Mouse (Mus musculus): Measurements from ENCODE around the gene Cpxm2. TPM values are rescaled to one million over a fixed set of nuclear protein-coding genes. Genes with fewer than 3 reads are reported as not detected.

The Cpxm2 gene
- 10 to 100 TPM in 1 of 2 experiments, 1 to 10 TPM in 1; 5.2 to 17.2 TPM for total RNA-seq (2021)
- long read RNA-seq, experiment 1, transcript Cpxm2-201 (14 exons, 3,498 nt), result major isoform, 11 of 25 reads
- long read RNA-seq, experiment 1, partial matches to known transcripts, result 7 of 25 reads
- long read RNA-seq, experiment 1, other reads (novel, unspliced or antisense), result 7 of 25 reads
- long read RNA-seq, experiment 2, transcript Cpxm2-201 (14 exons, 3,498 nt), result major isoform, 11 of 14 reads
- long read RNA-seq, experiment 2, partial matches to known transcripts, result 1 of 14 reads
- long read RNA-seq, experiment 2, other reads (novel, unspliced or antisense), result 2 of 14 reads

DNA sequence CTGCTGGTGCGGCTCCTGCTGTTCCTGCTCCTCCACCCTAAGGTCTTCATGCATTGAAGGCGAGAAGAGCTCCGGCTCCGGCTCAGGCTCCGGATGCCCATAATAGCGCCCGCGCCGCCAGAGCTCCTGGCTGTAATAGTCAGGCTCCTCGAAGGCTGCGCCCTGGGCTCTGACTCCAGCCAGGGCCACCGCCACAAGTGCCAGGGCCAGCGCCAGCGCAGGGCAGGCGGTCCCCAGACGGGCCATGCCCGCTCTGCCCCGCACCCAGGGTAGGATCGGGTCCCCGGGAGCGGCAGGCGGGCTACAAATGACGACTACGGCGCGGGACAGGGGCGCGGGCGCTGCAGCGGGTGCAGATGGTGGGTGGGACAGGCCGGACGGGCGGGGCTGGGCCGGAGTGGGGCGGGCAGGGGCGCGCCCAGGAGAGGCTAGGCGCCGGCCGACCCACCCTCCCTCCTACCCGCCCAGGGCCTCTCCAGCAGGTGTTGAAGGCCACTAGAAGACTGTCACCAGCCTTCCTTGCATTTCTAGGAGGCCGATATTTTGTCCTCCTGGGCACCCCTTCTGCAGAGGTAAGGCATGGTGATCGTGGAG is at the start of gene Cpxm2:
Gene Cpxm2, minus strand, starts transcription at position 372 of the 594 bp plus-strand sequence.
- Histone ChIP-seq H3K4me3 (peak within 1 kb of the TSS; percentile 68), H3K27ac (peak within 1 kb of the TSS; percentile 70)
- no peak for TF ChIP-seq CTCF (IDR thresholded peaks at IDR 0.05)
- intact Hi-C loops (cut with DNase I), result loop anchor here (5.0 kb wide), 1 partner anchor 67 kb away; no protein-coding TSS in a partner anchor
- peak; percentile 62 for DNase-seq

GRCm38 (mm10) chr7:132204073-132204612 is 49.6 kb upstream of the Cpxm2 start:
- Histone ChIP-seq H3K4me3 (no peak overlapping the region), H3K27ac (no peak overlapping the region)
- TF ChIP-seq CTCF (IDR thresholded peaks at IDR 0.05), result no peak
- no peak for DNase-seq
- intact Hi-C loops (cut with DNase I), result no loop called here

- TF ChIP-seq CTCF (IDR thresholded peaks at IDR 0.05), result no peak
- DNase-seq, result no peak
- H3K4me3 ChIP-seq, result no peak overlapping the region
- intact Hi-C loops (cut with DNase I), result no loop called here
- no peak overlapping the region for H3K27ac ChIP-seq
Observed at GRCm38 (mm10) chr7:132199686-132200085, 45.1 kb upstream of the Cpxm2 start.

GRCm38 (mm10) chr7:132198806-132199205 is 44.3 kb upstream of the Cpxm2 start:
- Histone ChIP-seq H3K4me3 (no peak overlapping the region), H3K27ac (no peak overlapping the region)
- no peak for DNase-seq
- intact Hi-C loops (cut with DNase I), result no loop called here
- no peak for TF ChIP-seq CTCF (IDR thresholded peaks at IDR 0.05)

DNA sequence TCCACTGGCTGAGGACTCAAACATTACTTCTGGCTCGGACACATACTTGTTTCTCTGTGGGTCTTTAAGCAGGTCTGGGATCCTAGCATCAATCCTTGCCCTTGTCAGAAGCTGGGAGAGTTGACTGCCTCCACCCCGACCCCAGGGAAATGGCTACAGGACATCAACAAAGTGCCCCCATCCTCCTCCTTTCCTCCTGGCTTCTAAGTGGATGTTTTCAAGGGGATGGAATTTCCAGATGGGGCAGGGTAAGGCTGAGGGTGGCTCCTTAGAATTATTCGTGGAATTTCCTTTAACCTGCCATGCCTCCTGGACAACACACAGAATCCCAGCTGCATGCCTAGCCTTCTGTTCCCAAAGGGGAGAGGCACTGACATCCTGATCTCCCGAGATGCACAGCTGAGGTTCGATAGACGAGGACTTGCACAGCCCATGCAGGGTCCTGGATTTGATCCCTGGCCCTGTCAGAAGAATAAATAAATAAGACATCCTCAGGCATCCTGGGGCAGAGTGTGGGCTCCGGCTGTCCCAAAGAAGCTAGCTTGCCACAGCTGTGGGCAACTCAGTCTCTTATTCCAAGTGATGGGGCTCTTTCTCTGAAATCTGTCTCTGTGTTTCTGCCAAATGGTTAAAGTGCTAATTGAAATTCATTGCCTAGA is 43.4 kb upstream of the Cpxm2 start:
- DNase-seq, result no peak
- Histone ChIP-seq H3K27ac (0 out of 2 replicates have a peak overlapping the region, but pooled peaks have one; percentile 20), H3K4me3 (no peak overlapping the region)
- no peak for TF ChIP-seq CTCF (IDR thresholded peaks at IDR 0.05)
- intact Hi-C loops (cut with DNase I), result no loop called here

GRCm38 (mm10) chr7:132196581-132196980 is 42.0 kb upstream of the Cpxm2 start:
- no peak for TF ChIP-seq CTCF (IDR thresholded peaks at IDR 0.05)
- DNase-seq, result peak; percentile 54

GRCm38 (mm10) chr7:132193606-132194005 is 39.1 kb upstream of the Cpxm2 start:
- TF ChIP-seq CTCF (IDR thresholded peaks at IDR 0.05), result no peak
- no peak for DNase-seq
- H3K27ac ChIP-seq, result no peak overlapping the region
- no peak overlapping the region for H3K4me3 ChIP-seq
- intact Hi-C loops (cut with DNase I), result no loop called here

More at GRCm38 (mm10) chr7:132196581-132196980, 42.0 kb upstream of the Cpxm2 start:
- Histone ChIP-seq H3K27ac (0 out of 2 replicates have a peak overlapping the region, but pooled peaks have one; percentile 20), H3K4me3 (no peak overlapping the region)
- intact Hi-C loops (cut with DNase I), result no loop called here

DNA sequence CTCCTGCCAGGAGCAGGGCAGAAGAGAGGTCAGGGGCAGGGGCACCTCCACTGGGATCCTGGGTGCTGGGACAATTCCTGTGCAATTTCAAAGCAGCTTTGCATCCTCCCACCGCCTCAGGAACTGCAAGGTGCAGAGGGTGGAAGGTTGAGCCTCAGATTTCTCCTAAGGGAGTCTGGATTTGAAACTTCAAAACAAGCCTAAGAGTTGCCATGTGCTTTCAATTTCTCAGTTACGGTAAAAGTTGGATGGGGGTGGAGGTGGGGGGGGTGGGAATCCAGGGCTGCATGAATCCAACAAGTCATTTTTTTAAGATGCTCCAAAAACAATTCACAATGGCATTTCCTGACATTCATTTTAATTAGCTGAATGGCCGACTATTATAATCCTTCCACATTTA is 32.9 kb upstream of the Cpxm2 start:
- intact Hi-C loops (cut with DNase I), result no loop called here
- no peak for TF ChIP-seq CTCF (IDR thresholded peaks at IDR 0.05)
- Histone ChIP-seq H3K27ac (no peak overlapping the region), H3K4me3 (no peak overlapping the region)
- no peak for DNase-seq

- no peak overlapping the region for H3K4me3 ChIP-seq
- H3K27ac ChIP-seq, result no peak overlapping the region
- intact Hi-C loops (cut with DNase I), result no loop called here
- no peak for TF ChIP-seq CTCF (IDR thresholded peaks at IDR 0.05)
- DNase-seq, result no peak
Observed at GRCm38 (mm10) chr7:132183892-132184404, 29.4 kb upstream of the Cpxm2 start.

- Histone ChIP-seq H3K4me3 (no peak overlapping the region), H3K27ac (no peak overlapping the region)
- no peak for TF ChIP-seq CTCF (IDR thresholded peaks at IDR 0.05)
- DNase-seq, result no peak
- intact Hi-C loops (cut with DNase I), result no loop called here
Observed at GRCm38 (mm10) chr7:132181586-132182198, 27.2 kb upstream of the Cpxm2 start.

DNA sequence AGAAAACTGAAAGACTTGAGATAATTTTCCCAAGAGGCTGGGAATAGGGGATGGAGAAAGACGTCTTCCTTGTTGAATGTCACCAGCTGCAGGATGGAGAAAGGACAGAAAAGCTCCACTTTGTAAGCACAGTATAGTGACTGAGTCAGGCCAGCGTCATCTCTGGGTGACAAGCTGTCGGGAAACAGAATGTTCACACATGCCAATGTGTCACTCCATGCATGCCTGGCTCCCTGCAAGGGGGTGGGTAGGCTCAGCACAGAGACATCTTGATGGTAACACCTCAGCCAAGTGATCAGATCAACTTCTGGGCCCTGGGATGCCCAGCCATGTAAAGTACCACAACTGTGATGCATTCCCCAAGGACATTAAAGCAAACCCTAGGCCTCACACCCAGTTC is 26.5 kb upstream of the Cpxm2 start:
- intact Hi-C loops (cut with DNase I), result no loop called here
- H3K27ac ChIP-seq, result no peak overlapping the region
- DNase-seq, result no peak
- no peak for TF ChIP-seq CTCF (IDR thresholded peaks at IDR 0.05)
- no peak overlapping the region for H3K4me3 ChIP-seq

- no peak overlapping the region for H3K4me3 ChIP-seq
- TF ChIP-seq CTCF (IDR thresholded peaks at IDR 0.05), result no peak
- no peak overlapping the region for H3K27ac ChIP-seq
- DNase-seq, result no peak
- intact Hi-C loops (cut with DNase I), result no loop called here
Observed at GRCm38 (mm10) chr7:132179049-132179448, 24.5 kb upstream of the Cpxm2 start.
